Mouse (Mus musculus) stomach, adult 2 months (tissue): ENCODE data around the gene Dcun1d4. TPM values are rescaled to one million over a fixed set of nuclear protein-coding genes. Genes with fewer than 3 reads are reported as not detected.

ENCODE experiments used
- polyA plus RNA-seq: library from polyadenylated mRNA; depleted of rRNA; stranded (reverse); fragments of >200 nt; gene quantifications from 2 replicates; pipeline ENCODE4 v1.2.3, GENCODE M21; 2012; rRNA removed

Gene Dcun1d4
- 0.48 and 0.74 TPM in 2 replicates for polyA plus RNA-seq

GRCm38 (mm10) chr5:73480700-73481099 lies at the start of gene Dcun1d4:
Gene Dcun1d4 (plus strand): TSS chr5:73481000.

Other genes starting within 250 kb of the Dcun1d4 start
- 18.1 and 32.8 TPM in 2 replicates for gene Fryl, start 224.4 kb upstream of the Dcun1d4 start, polyA plus RNA-seq
- gene Ociad1, start 188.2 kb upstream of the Dcun1d4 start, polyA plus RNA-seq, result 25.5 and 29.9 TPM in 2 replicates
- gene Ociad2, start 140.0 kb upstream of the Dcun1d4 start, polyA plus RNA-seq, result 2.8 and 3.0 TPM in 2 replicates
- gene Cwh43, start 74.9 kb upstream of the Dcun1d4 start, polyA plus RNA-seq, result 28.8 and 35.2 TPM in 2 replicates
- gene Lrrc66, start 151.5 kb downstream of the Dcun1d4 start, polyA plus RNA-seq, result 0.79 and 0.96 TPM in 2 replicates
- gene Sgcb, start 166.8 kb downstream of the Dcun1d4 start, polyA plus RNA-seq, result 1.5 and 2.0 TPM in 2 replicates
- 0.04 and 0.21 TPM in 2 replicates for gene Spata18, start 170.4 kb downstream of the Dcun1d4 start, polyA plus RNA-seq